Mouse (Mus musculus): Measurements from ENCODE around the gene Ppfia1.
A peak's percentile ranks its signal among the peaks of the same experiment; 100 is the strongest.

Ppfia1 gene

GRCm38 (mm10) chr7:144549904-144550566, 3.5 kb downstream of the Ppfia1 start:
- DNase-seq, result no peak

- DNase-seq, result peak; percentile 46
Observed at GRCm38 (mm10) chr7:144545231-144545630, 8.3 kb downstream of the Ppfia1 start.

- no peak for DNase-seq
Observed at GRCm38 (mm10) chr7:144541351-144541750, 12.2 kb downstream of the Ppfia1 start.

- no peak for DNase-seq
Observed at GRCm38 (mm10) chr7:144539146-144539545, 14.4 kb downstream of the Ppfia1 start.

- DNase-seq, result no peak
Observed at GRCm38 (mm10) chr7:144538030-144538644, 15.4 kb downstream of the Ppfia1 start.

- no peak for DNase-seq
Observed at GRCm38 (mm10) chr7:144536367-144536766, 17.2 kb downstream of the Ppfia1 start.

GRCm38 (mm10) chr7:144534773-144535172, 18.8 kb downstream of the Ppfia1 start:
- DNase-seq, result no peak

- DNase-seq, result no peak
Observed at GRCm38 (mm10) chr7:144531585-144532378, 21.7 kb downstream of the Ppfia1 start.

GRCm38 (mm10) chr7:144529851-144530250, 23.7 kb downstream of the Ppfia1 start:
- no peak for DNase-seq

GRCm38 (mm10) chr7:144527723-144528221, 25.8 kb downstream of the Ppfia1 start:
- DNase-seq, result peak; percentile 28

- DNase-seq, result no peak
Observed at GRCm38 (mm10) chr7:144526649-144527048, 26.9 kb downstream of the Ppfia1 start.

- no peak for DNase-seq
Observed at GRCm38 (mm10) chr7:144524427-144525191, 28.9 kb downstream of the Ppfia1 start.

GRCm38 (mm10) chr7:144523415-144523814, 30.1 kb downstream of the Ppfia1 start:
- DNase-seq, result no peak

- no peak for DNase-seq
Observed at GRCm38 (mm10) chr7:144521927-144522326, 31.6 kb downstream of the Ppfia1 start.

GRCm38 (mm10) chr7:144519852-144520251, 33.7 kb downstream of the Ppfia1 start:
- no peak for DNase-seq

GRCm38 (mm10) chr7:144516711-144517110, 36.8 kb downstream of the Ppfia1 start:
- DNase-seq, result no peak

GRCm38 (mm10) chr7:144509090-144509489, 44.4 kb downstream of the Ppfia1 start:
- DNase-seq, result no peak

GRCm38 (mm10) chr7:144506807-144507206, 46.7 kb downstream of the Ppfia1 start:
- DNase-seq, result no peak

- no peak for DNase-seq
Observed at GRCm38 (mm10) chr7:144503959-144504358, 49.6 kb downstream of the Ppfia1 start.

GRCm38 (mm10) chr7:144492931-144493330, 60.6 kb downstream of the Ppfia1 start:
- no peak for DNase-seq

GRCm38 (mm10) chr7:144490201-144490873, 63.2 kb downstream of the Ppfia1 start:
- DNase-seq, result peak; percentile 68

GRCm38 (mm10) chr7:144489067-144489774, 64.3 kb downstream of the Ppfia1 start:
- DNase-seq, result no peak
